Mouse (Mus musculus) cerebellum, adult 9-10 months (tissue): ENCODE results near the gene Stradb.
A peak's percentile ranks its signal among the peaks of the same experiment; 100 is the strongest.
"Not testable (repeated sequence)": the region's sequence is repeated elsewhere in the genome, so short reads cannot be mapped to it uniquely, and the experiment has no call there.

Experiments
- DNase-seq: peaks from one replicate; pipeline ENCODE4 v3.0.0; 2022

Gene Stradb

DNA sequence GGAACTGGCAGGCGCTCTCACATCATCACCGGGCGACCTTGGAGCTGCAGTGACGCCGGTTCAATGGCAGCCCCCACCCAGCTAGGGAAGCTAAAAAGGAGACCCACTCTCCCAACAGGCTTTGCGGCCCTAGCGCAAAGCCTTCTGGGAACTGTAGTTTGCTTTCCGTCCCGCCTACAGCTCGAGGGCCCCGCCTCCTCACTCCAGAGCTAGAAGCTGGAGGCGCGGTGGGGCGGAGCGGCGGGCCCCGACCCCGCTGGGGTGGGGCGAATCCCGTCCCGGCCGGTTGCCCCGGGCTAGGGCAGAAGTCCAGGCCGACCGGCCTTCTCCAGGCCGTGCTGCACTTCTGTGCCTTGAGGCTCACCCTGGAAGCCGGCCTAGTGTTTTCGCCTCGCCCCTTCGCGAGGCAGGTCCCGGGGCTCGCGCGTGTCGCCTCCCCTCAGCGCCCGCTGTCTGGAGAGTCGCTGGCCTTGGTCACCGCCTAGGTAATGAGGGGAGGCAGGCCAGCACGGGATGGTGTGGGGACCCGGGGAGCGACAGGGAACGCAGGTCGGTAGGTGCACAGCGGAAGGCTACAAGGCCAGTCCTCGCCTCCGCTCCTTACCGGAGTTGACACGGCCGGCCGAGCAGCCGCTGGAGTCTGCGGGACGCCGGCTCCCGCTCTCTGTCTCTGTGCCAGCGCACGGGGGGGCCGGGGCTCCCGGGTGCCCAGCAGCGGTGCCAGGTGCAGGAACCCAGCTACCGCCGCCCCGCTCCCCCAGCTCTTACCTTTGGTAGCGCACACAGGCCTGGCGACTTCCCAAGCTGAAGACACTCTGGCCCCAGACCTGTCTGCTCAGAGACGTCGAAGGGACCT, at the start of gene Stradb, which contains the start of gene Trak2:
Gene Stradb (plus strand): TSS at position 157 of the 856 bp plus-strand sequence.
Gene Trak2 (minus strand): TSS at position 65 of the 856 bp plus-strand sequence.
- DNase-seq = peak; percentile 96

DNA sequence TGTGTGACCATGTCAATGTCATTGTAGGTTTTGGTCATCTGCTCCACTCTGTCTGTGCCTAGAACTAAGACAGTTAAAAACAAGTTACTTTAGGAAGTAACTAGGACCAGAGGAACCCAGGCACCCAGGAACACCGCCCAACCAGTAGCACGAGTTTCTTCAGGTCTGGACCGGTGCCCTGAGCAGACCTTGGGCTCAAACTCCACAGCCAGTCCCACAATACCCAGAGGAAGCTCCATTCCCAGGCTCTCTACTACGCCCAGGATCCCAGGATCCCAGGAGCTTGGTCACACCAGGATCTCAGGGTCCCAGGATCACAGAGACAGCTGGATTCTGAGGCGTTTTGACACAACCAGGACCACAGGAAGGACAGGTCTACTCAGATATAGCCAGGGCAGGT, 46.7 kb upstream of the Stradb start:
- DNase-seq = no peak

DNA sequence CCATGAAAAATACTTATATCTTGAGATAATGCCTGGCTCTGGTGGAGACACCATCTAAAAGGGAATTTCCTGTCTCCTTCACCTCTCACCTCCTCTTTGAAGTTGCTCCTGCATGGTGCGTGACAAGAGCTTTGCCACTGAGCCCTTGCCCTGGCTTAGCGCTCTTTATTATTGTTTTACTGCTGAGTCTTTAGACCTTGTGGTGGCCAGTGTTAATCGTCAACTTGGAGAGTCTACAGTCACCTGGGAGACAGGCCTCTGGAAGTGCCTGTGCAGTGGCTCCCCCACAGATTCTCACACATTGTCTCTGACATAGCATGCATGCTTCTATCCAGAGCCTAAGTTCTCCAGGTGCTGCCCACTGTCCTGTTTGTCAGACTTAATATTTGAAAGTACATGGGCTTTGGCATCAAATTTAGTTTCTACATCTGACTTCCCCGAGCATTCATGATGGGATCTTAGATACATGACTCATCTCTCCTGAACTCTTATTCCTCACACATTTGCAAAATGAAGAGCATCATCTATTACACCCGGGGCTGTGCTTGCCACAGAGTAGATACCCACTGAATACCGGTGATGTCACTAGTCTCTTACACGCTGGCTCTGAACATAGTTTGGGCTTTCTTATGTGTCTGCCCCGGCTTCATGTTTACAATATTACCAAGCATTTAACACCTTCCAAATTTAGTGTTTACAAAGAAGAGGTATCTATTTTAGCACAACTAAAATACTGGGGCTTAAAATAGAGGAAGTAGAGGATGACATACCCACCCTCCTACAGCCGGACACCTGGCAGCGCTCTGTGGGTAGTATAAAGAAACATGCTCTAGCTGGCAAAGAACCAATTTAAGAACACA, 36.3 kb upstream of the Stradb start:
- DNase-seq = no peak

DNA sequence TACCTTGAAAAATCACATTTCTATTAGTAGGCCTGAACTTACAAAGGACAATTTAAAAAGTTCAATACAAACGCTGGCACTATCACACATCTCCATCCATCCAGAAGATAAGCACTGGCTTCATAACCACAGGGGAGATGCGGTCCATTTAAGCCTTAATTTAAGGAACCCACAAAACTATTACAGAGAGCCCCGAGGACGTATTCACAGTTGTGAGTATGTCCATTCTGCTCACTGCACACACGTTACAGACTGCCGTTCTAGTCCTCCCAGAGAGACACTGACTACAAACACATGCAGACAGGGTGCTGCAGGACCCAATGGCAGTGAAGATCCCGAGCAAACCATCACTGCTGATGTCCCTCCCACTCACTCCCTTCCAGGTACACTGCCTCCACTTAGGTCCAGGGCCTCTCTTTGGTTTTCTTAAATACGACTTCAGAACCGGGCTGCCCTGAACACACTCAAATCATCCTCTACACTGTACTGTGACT, 35.7 kb upstream of the Stradb start:
- no peak for DNase-seq

DNA sequence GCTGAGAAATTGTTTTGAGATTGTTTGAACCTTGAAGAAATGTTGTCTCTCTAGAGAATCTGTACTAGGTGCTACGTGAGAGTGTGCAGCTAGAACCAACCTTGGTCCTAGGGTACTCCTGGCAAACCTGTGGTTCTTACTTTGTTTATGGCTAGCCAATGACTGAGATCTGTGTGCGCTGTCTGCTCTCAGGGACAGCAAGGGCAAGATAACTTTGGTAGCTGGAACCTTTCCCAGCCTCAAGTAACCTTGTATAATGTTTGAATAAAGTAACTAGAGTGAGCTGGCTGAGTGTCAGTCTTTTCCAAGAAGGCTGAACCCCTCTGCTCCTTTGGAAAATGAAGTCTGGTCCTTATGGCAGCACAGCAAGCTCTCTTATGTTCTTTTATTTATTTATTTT, 27.8 kb upstream of the Stradb start:
- DNase-seq = no peak

DNA sequence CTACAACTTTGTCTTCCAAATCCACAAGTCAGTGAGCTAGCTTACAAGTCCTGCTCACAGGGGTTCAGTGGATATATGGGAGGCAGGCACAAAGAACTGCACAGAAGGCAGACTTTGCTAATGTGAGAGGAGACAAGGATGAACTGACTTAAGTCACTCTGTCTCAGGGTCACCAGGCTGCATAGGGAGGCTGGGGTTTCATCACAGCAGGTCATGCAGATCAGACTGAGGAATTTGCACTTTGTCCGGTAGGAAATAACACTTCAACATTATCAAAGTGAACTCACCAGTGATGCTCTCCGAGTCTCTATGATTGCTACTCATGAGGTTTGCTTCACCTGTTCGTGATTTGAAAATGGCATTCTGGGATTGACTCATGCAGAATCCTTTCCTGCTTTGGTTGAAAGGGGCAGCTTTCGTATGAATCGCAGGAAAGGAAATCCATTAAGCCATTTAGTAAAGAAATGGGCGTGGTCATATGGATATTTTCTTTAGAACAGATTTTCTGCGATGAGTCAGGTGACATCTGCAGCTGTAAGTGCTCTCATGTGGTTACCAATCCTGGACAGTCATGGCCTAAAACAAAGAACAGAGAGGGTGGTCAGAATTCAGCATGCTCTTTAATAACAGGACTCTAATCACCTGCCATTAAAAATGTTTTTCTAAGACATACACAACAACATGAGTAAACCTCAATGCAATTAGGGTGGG, 27.2 kb upstream of the Stradb start:
- no peak for DNase-seq

DNA sequence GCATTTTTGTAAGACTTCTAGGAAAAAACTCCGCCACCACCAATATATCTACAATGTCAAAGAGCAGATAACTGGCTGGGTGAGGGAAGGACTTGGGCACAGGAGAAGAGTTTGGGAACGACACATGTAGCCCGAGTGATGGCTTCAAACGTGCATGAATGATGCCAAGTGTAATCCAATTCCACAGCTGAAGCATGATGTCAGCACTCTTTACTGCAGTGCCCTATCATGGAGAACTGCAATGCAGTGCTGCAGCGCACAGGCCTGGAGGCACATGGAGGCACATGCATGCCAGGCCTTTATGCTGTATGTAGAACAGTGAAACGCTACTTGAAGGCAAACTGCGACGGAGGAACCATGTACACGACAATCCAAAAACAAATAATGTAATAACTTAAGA, 26.6 kb upstream of the Stradb start:
- no peak for DNase-seq

DNA sequence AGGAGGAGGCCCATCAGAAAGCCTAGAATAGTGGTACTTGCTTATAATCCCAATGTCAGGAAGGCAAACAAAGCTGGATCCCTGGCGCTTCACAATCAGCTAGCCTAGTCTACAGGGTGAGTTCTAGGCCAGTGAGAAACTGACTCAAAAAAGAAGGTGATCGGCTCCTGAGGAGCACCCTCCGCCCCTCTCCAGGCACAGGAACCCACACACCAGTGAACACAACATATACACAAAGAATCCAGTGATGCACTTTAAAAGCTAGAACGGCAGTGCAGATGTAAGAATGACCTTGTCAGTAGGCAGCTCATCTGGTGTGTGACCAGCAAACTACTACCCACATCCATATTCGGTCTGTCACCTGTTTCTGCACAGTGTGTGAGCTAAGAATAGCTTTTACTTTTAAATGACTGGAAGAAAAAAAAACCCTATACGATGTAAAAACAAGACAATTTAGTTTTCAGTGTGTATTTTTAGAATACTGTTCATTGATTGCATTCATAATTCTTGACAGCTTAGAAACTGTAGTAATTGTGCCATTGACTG, 23.7 kb upstream of the Stradb start:
- no peak for DNase-seq

DNA sequence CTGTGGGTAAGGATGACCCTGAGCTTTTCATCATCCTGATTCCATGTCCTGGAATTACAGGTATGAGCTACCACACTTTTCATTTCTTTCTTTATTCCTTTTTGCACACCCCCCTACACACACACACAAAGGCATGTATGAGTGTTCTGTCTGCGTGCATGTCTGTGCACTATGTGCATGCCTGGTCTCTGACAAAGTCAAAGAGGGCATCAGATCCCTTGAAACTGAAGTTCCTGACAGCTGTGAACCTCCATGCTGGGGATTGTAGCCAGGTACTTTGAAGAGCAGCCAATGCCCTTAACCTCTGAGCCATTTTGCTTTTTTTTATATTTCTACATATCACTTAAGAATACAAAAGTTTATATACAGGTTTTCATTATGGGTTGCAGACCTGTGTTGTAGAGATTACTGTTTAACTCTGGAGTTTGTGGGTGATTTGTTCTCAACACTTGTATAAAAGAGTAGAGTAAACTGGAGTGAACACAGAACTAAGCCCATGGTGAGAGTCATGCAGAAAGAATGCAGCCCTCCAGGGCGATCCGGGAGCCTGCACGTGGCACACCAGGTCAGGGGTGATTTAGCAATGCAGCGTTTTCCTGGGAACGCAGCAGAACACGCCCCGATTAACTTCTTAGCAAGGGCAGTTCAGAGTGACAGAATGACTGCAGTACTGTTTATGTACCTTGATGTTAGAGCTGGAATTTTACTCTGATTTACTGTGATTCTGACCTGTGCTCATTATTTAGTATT, 22.2 kb upstream of the Stradb start:
- DNase-seq = no peak

DNA sequence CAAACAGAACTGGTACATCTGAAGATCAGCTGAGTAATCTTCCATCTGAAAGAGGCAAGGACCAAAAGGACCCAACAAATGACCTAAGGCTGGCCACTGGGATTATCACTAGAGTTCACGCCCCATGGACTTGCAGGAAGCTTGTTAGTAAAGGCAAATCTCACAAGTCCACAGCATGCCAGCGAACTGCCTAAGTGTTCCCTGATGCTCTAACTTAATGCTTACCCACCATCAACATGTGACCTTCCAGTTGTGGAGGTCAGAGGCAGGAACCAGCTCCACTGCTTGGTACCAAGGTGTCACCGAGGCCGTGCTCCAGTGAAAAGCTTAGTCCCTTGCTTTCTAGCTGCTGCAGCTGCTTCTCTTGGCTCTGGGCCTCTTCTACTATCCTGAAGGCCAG, 21.5 kb upstream of the Stradb start:
- DNase-seq = no peak

DNA sequence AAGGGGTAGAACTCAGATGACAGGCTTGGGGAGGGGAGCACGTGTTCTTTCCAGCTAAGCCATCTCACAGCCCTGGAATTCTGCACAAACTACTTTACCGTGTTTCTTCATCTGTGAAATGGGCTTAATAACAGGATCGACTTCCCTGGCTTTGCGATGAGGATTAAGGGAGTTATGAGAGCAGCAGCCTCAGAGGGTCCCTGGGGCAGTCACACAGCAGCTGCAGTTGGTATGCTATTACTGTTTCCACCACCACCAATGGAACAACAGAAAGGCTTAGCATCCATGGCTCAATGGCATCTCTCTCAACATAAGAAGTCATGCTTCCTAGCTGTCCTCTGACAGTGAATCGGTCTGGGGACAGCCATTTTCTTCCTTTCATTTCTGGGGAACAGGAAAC, 20.8 kb upstream of the Stradb start:
- DNase-seq = no peak

DNA sequence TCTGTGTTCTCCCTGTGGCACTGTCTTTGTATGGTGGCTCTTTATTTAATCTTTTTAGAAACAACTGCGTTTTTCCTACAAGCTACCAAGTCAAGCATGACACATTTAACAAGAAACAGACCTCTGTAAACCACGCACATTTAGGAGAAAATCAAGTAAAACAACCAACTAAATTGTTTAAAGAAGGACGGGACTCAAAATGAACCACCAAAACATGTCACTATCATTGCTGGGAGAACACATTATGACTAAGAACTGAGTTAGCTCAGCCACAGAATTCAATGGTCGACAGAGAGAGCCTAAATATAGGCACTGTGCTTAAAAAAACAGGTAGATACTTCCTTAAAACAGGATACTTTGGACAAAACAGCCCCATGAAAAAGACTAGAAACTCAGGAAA, 20.3 kb upstream of the Stradb start:
- DNase-seq = no peak

DNA sequence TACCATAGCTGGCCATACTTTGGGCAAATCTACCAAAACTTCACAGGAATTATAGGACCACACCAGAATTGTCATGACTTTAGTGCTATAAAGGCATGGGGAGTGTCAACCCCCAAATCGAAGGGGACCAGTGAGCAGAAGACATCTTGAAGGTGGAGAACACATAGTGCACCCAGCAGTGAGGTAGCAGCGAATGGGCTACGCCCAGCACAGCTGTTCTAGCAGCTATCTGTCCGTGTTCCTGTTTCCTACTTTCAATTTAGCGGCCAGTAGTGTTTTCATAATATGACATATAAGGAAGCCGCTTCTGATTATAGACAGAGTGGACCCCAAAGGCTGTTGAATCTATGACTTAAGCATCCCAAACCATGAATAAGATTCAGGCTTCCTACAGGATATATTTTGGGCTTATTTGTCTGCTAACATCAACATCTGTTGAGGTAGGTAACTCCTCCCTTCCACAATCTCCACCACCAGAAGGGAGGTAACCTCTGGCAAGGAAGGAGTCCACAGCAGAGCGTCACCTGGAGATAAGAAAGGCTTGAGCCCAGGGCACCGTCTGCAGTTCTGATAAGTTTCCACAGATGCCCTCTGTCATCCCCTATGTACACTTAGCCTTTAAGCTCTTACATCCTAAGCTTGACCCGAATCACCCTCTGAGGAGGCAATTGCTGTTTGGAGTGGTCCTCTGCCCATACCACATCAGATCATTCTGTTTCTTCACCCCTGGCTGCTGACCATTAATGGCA, 19.5 kb upstream of the Stradb start:
- DNase-seq = no peak

DNA sequence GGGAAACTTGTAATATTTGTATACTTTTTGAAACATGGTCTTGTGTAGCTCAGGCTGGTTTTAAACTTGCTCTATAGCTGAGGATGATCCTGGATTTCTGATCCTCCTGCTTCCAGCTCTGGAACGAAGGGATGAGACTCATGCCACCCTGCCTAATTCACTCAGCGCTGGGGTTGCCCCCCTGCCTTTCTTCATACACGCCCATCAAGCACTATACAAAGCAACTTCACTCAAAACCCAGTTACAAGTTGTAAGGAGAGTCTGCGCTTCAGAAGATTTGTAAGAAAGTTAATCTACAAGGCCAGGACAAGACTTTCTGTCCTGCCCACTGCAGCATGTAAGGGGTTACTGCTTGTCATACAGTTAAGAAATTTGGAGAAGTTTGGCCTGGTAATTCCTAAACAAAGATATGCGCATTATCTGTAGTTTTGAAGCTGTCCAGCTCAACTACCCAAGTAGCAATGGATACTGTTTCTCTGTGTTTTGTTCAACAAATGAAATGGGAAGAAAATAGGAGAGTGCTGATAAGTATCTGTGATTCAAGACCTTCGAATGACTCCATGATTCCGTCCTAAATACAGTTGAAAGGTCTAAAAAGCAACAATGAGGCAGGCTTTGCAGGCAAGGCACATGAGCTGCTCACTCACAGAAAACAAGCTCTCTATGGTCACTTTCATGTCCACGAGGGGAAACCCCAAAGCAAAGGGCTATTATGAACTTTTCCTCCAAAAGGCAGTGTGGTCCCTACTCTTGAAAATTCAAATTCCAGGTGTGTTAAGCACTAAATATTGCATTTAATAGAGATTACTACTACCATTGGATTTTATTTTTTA, 18.5 kb upstream of the Stradb start:
- DNase-seq = no peak

DNA sequence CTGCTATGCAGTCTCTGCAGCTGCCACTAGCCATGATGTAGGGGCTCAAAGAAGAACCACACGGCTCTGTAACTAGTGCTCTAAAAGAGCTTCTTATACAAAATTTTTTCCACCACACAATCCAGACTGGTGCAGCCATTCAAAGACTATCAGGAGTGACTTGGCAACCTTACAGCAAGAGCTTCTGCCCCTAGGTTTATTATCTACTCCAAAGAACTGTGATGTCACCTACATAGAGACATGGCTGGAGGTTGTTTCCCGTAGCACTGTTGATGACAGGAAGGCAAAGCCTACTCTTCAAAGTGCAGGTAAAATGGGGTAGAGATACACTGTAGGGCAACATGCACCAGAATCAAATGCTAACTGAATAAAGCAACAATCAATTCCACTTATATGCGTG, 17.6 kb upstream of the Stradb start:
- no peak for DNase-seq

DNA sequence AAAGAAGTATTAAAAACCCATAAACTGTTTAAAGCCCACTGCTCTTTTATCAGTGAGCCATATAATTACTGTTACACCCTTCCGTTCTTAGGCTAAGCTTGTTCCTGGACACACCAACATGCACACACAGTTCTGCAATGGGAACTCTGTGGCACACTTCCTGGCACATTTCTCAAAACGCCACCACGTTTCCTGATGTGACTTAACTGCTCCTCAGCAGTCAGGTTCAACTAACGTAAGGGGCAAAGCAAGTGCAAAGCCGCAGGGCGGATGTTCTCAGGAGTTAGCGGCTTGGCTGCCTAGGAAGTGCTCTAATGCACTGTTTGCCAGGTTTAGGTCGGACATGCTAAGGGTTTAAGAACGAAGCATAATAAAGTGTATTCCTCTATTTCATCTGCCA, 17.1 kb upstream of the Stradb start:
- DNase-seq = no peak

DNA sequence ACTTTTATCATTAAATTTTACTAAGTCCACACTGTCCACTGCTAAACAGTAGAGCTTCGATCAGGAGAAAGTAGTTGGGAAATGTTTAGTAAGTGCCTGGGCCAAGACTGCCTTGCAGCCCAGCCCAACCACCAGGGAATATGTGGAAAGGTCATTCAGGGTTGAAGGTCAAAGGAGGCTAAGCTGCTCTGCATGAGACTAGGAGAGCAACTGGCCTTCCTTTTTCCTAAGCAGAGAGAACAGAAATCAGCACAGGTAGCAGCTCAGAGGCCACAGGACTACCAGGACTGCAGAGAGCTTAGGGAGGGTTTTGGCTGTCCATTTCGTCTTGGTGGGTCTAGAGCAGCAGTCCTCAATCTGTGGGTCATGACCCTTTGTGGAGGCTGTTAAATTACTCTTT, 15.4 kb upstream of the Stradb start:
- DNase-seq = no peak

DNA sequence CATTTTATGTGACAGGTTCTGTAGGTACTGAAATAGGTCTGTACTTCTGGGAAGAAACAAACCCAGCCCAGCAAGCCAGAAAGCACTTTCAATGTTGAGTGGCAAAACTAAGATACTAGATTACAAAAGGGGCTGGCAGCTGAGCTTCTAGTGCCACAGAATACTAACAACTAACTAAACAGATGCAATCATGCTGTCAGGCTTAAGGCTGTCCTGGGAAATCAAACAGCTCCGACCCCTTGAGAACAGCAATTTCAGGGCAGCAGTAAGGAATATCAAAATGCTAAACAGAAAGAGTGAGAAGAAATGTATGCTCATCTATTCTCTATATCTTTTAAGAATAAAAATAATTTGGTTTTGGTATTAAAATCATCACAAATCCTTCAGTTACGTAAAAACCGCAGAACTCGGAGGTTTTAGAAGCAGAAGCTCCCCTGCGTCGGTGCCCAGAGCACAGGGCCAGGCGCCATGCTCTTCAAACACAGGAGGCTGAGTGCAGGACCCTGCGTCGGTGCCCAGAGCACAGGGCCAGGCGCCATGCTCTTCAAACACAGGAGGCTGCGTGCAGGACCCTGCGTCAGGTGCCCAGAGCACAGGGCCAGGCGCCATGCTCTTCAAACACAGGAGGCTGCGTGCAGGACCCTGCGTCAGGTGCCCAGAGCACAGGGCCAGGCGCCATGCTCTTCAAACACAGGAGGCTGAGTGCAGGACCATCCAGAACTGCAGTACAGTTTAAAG, 14.4 kb upstream of the Stradb start:
- not testable (repeated sequence) for DNase-seq

DNA sequence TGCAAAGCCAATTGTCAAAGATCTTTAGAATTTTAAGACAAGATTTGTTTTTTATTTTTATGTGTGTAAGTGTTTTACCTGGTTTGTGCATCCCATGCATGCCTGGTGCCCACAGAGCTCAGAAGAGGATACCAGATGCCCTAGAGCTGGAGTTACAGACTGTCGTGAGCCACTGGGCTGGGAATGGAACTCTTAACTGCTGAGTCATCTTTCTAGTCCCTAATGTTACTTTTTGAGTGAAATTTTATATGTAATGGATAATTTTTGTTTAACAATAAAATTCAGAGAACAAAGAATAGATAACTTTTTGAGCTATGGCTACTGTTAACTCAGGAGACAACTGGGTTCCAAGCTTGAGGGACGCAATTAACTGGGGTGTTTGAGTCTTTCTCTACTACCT, 13.6 kb upstream of the Stradb start:
- no peak for DNase-seq
